Mouse (Mus musculus) G1E (cell line): ENCODE data around the gene Tnip3. TPM values are rescaled to one million over a fixed set of nuclear protein-coding genes. Genes with fewer than 3 reads are reported as not detected.

Experiments
- ATAC-seq: 2 replicates; pipeline ENCODE4 v1.8.0; 2016; ENCODE audit warnings: mild to moderate bottlenecking; ENCODE audit not compliant: insufficient number of reproducible peaks, poor library complexity, low FRiP score, severe bottlenecking; ENCODE audit errors: extremely low read depth
- DNase-seq: peaks from one replicate; pipeline ENCODE4 v3.0.0; 2012; ENCODE audit warnings: low spot score
- H3K27me3 ChIP-seq: 2 replicates; pipeline ENCODE4 v1.6.1; 2012; ENCODE audit warnings: mild to moderate bottlenecking, low read length, inconsistent platforms; ENCODE audit not compliant: insufficient read depth
- H3K36me3 ChIP-seq: replicated peaks from 2 replicates; pipeline ENCODE3; 2012; ENCODE audit warnings: mild to moderate bottlenecking, inconsistent platforms
- H3K4me1 ChIP-seq: 2 replicates; pipeline ENCODE4 v1.6.1; 2012; ENCODE audit warnings: low read depth, low read length, inconsistent platforms, mixed read lengths; ENCODE audit not compliant: insufficient read depth
- H3K4me3 ChIP-seq: 2 replicates; pipeline ENCODE4 v1.5.1; 2012; ENCODE audit warnings: low read depth, mild to moderate bottlenecking, inconsistent platforms, low read length, moderate library complexity, mixed read lengths
- H3K9me3 ChIP-seq: replicated peaks from 2 replicates; pipeline ENCODE4 v1.6.1; 2012; ENCODE audit warnings: inconsistent platforms
- CTCF ChIP-seq: IDR thresholded peaks from 2 replicates; pipeline ENCODE4 v1.5.1; 2012; ENCODE audit warnings: low read depth, low read length, inconsistent platforms, mixed read lengths
- GATA1 ChIP-seq: IDR thresholded peaks from 2 replicates; pipeline ENCODE4 v1.6.1; 2012; ENCODE audit warnings: borderline replicate concordance, low read length, inconsistent platforms, mixed read lengths
- GATA2 ChIP-seq: IDR thresholded peaks from 2 replicates; pipeline ENCODE4 v1.6.1; 2012; ENCODE audit warnings: low read depth, low read length, inconsistent platforms, borderline replicate concordance
- POLR2AphosphoS5 ChIP-seq: IDR thresholded peaks from 2 replicates; pipeline ENCODE4 v1.6.1; 2012; ENCODE audit warnings: low read depth, low read length, inconsistent platforms; ENCODE audit not compliant: insufficient replicate concordance
- TAL1 ChIP-seq: conservative IDR thresholded peaks from 2 replicates; pipeline ENCODE4 v1.6.1; 2012; ENCODE audit warnings: low read depth, low read length, inconsistent platforms, mixed read lengths
- polyA plus RNA-seq: library from polyadenylated mRNA; stranded (reverse); fragments of >175 nt; gene quantifications from 2 replicates; pipeline ENCODE4 v1.2.3, GENCODE M21; 2012
- total RNA-seq, 2 experiments: library from RNA; stranded (forward) in 1 of 2; stranded (reverse) in 1 of 2; fragments of 200-1000 nt in 1 of 2; fragments of >200 nt in 1 of 2; fragmentation: Nextera tagmentation in 1 of 2; gene quantifications; 2 replicates each; pipeline ENCODE4 v1.2.3; 2014 to 2017

Tnip3 gene
- total and polyA plus RNA-seq, 3 experiments = 0.38 to 0.44 TPM; not detected in 1

- H3K4me3 ChIP-seq = no peak overlapping the region
- DNase-seq (peak; percentile 19), ATAC-seq (peak; percentile 78)
- no peaks in the 10 kb centered on the region for H3K9me3 ChIP-seq
- H3K36me3 ChIP-seq = no peaks in the 10 kb centered on the region
- H3K27me3 ChIP-seq = 0 out of 2 replicates have a peak, but pooled peaks cover 2% of the 10 kb centered on the region
- TF ChIP-seq POLR2AphosphoS5 (no peak), TAL1 (no peak), GATA2 (no peak), CTCF (no peak), GATA1 (no peak)
- H3K4me1 ChIP-seq = peaks cover 28% of the 10 kb centered on the region
Measured at GRCm38 (mm10) chr6:65594171-65594570, 69.1 kb downstream of the Tnip3 start.

- Histone ChIP-seq H3K4me1 (peaks cover 25% of the 10 kb centered on the region), H3K27me3 (0 out of 2 replicates have a peak, but pooled peaks cover 2% of the 10 kb centered on the region), H3K36me3 (no peaks in the 10 kb centered on the region), H3K4me3 (no peak overlapping the region), H3K9me3 (no peaks in the 10 kb centered on the region)
- no peak for TF ChIP-seq GATA2
- no peak for TF ChIP-seq GATA1
- TF ChIP-seq TAL1 = no peak
- no peak for TF ChIP-seq POLR2AphosphoS5
- no peak for TF ChIP-seq CTCF
- DNase-seq (no peak), ATAC-seq (no peak)
Measured at GRCm38 (mm10) chr6:65595371-65595770, 70.3 kb downstream of the Tnip3 start.

- DNase-seq (no peak), ATAC-seq (no peak)
- Histone ChIP-seq H3K36me3 (no peaks in the 10 kb centered on the region), H3K4me3 (no peak overlapping the region), H3K9me3 (no peaks in the 10 kb centered on the region), H3K4me1 (peaks cover 23% of the 10 kb centered on the region), H3K27me3 (0 out of 2 replicates have a peak, but pooled peaks cover 2% of the 10 kb centered on the region)
- no peak for TF ChIP-seq POLR2AphosphoS5
- no peak for TF ChIP-seq GATA2
- TF ChIP-seq GATA1 = no peak
- TF ChIP-seq TAL1 = no peak
- no peak for TF ChIP-seq CTCF
Measured at GRCm38 (mm10) chr6:65597056-65597818, 72.1 kb downstream of the Tnip3 start.

GRCm38 (mm10) chr6:65598522-65598921 lies 73.4 kb downstream of the Tnip3 start:
- ATAC-seq (no peak), DNase-seq (no peak)
- H3K36me3 ChIP-seq = no peaks in the 10 kb centered on the region
- H3K4me3 ChIP-seq = no peak overlapping the region
- no peak for TF ChIP-seq TAL1
- TF ChIP-seq GATA1 = no peak
- no peak for TF ChIP-seq POLR2AphosphoS5
- no peak for TF ChIP-seq CTCF
- no peak for TF ChIP-seq GATA2
- 0 out of 2 replicates have a peak, but pooled peaks cover 2% of the 10 kb centered on the region for H3K27me3 ChIP-seq
- H3K9me3 ChIP-seq = no peaks in the 10 kb centered on the region
- peaks cover 23% of the 10 kb centered on the region for H3K4me1 ChIP-seq

- peaks cover 19% of the 10 kb centered on the region for H3K4me1 ChIP-seq
- H3K36me3 ChIP-seq = no peaks in the 10 kb centered on the region
- H3K27me3 ChIP-seq = 0 out of 2 replicates have a peak, but pooled peaks cover 2% of the 10 kb centered on the region
- H3K4me3 ChIP-seq = no peak overlapping the region
- TF ChIP-seq POLR2AphosphoS5 = no peak
- TF ChIP-seq TAL1 = no peak
- no peak for TF ChIP-seq GATA1
- TF ChIP-seq CTCF = no peak
- no peak for TF ChIP-seq GATA2
- DNase-seq (no peak), ATAC-seq (no peak; the same call in 1 of the 2 replicates)
- no peaks in the 10 kb centered on the region for H3K9me3 ChIP-seq
Measured at GRCm38 (mm10) chr6:65599865-65600739, 75.0 kb downstream of the Tnip3 start.

GRCm38 (mm10) chr6:65600887-65601286 lies 75.8 kb downstream of the Tnip3 start:
- H3K4me1 ChIP-seq = peaks cover 24% of the 10 kb centered on the region
- no peak for DNase-seq
- H3K36me3 ChIP-seq = no peaks in the 10 kb centered on the region
- ATAC-seq = no peak
- TF ChIP-seq POLR2AphosphoS5 = no peak
- no peak for TF ChIP-seq CTCF
- no peak for TF ChIP-seq GATA1
- TF ChIP-seq GATA2 = no peak
- TF ChIP-seq TAL1 = no peak
- 0 out of 2 replicates have a peak, but pooled peaks cover 2% of the 10 kb centered on the region for H3K27me3 ChIP-seq
- H3K4me3 ChIP-seq = no peak overlapping the region
- no peaks in the 10 kb centered on the region for H3K9me3 ChIP-seq
